Mouse (Mus musculus) CD8-positive naive resting alpha-beta T cell, adult 2 months (primary cell): ENCODE measurements around the gene Prlhr.

Experiments used
- DNase-seq, 2 experiments: peaks; one replicate each; pipeline ENCODE4 v3.0.0; 2022; ENCODE audit warnings: low read depth in 2 of 2, low spot score in 2 of 2

Prlhr gene

DNA sequence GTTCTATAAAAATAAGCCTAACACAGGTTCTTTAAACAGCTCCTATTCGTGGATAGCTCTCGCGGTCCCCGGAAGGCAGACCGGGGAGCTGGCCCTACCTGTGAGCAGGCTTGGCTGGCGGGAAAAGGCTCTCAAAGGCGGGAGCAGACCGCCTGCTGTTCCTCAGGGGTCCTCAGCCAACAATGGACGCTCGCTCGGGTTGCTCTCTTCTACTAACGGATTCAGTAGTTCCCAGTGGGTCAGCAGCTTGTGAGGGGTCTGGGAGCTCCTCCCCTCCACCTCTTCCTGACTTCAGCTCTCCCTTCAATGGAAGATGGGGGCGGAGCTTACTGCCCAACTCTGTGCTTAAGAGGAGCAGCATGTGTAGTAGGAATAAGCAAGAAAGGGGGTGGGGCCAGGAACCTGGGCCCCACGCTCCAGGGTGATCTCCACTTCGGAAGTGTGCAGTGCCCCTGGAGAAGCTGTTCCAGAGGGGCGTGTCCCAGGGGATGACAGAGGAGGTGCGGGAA lies at the start of gene Prlhr:
Prlhr (minus strand) TSS at position 51 of the 509 bp plus-strand sequence.
- no peak for DNase-seq

DNA sequence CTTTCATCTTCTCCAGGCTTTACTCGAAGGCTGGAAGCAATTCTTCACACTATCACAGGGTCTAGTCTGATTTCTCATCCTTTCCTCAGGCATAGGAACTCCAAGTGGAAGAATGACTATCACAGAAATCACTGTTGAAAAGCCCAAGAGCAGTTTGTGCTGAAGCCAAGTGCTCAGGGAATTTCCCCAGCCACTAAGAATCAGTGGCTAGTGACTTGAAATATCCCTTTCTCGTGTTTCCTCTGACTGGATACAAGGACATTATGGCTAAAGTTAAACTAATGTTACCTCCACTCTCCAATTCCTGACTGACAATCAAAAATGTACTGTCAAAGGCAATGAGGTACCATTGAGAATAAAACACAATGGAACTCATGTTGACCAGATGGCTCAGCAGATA lies 47.0 kb upstream of the Prlhr start:
- no peak for DNase-seq

DNA sequence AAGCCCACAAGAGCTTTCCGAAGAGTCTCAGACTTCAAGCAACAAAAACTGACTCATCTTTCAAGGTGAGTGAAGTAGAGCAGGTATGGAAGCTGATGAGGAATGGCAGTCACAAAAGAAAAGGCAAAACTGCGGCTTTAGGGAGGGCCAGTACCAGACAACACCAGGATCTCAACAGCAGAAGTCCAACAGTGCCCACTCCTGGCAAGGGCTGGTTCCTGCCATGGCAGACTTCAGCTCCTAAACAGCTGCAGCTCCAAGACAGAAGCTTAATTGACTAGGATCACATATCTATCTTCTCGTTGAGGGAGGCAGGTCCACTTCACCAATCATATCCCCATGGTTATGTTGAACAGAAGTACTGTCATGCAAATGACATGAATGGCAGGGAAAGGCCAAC lies 45.3 kb upstream of the Prlhr start:
- no peak for DNase-seq

DNA sequence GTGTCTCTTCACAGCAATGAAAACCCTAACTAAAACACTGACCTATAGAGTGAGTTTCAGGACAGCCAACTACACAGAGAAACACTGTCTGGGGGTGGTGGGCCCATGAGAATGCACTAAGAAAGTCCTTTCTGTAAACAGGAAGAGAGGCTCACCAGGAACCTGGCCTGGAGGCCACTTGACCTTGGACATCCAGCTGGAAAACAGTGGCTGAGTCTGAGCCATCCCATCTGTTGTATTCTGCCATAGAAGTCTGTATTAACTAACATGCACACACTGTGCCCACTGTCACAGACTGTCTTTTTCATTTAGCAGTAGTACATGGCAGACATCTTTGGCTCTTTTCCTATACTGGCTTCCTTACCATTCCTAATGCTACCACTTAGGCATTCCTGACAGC lies 32.1 kb upstream of the Prlhr start:
- DNase-seq = no peak

DNA sequence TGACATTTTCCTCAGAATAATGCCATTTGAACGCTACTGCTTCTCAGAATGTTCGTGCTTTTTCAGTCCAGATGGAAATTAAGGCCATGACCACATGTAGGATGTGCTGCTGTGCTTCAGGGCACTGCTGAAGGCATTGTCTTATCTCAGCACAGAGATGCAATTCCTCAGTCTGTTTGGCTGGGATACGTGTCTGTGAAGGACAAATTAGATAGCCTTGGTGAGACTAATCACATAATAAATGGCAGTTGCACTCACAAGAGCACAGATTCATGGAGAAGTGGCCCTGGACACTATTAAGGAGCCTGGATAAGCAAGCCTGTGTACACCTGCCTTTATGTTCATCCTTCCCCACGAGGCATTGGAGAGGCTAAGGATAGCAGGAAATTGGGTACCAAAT lies 29.1 kb upstream of the Prlhr start:
- no peak for DNase-seq

DNA sequence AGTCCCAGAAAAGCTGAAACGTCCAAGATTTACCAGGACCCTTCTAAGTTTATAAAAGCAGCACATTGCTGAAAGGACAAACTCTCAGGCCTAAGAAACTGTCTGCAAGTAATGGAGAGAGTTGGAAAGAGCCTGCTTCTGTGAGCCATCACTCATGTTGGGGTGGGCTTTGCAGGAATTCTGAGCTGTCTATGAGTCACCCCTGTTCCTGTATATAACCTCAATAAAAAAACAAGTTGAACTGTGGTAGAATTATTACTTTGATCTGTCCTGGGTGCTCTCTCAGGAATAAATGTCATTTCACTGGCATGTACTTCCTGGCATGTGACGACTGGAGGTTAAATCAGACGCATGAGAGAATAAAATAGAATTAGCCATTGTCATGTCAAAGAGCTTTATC lies 27.7 kb upstream of the Prlhr start:
- no peak for DNase-seq

DNA sequence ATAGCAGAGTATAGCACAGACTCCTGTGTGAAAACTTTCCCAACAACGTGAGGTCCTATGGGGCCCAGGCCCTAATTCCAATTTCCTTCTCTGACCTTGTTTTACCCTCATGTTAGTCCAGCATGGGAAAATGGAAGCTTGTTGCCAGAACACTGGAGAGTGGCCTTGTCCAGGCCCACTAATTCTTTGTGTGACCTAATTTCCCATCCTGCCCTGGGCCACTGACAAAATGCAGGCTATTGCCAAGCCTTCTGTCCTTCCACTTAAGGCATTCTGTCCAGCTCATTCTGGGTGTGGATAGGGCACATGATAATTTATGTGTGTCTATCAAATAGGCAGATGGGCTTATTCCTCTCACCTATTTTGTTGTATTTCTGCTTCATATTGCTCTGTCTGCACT lies 21.5 kb upstream of the Prlhr start:
- no peak for DNase-seq

DNA sequence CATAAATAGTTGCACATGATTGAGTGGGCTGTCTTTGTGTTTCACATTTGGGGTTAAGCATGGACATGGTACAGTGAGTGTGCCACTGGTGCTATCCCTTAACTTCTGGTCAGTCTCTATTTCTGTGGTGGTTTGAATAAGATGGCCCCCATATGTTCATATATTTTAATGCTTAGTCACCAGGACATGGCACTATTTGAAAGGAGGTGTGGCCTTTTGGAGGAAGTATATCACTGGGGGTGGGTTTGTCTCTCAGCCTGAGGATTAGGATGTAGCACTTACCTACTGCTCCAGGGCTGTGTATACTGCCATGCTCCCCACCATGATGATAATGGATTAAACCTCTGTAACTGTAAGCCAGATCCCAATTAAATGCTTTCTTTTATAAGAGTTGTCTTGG lies 17.2 kb upstream of the Prlhr start:
- DNase-seq = no peak

DNA sequence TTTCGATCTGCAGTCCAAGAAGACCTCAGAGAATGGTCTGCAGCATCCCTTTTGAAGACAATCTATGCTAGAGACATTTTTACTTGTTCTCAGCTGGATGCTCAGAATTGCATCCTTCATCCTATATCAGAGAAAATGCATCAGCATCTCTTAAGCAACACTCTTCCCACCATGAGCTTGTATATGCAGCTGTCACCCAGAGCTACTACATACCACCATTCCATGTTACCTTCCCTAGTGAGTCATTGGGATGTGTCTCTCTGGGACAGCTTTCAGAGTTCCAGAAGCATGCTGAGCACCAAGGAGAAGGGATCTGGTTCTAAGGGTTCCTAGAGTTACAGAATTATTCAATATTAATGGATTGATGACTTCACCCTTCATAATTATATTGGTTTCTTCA lies 10.8 kb upstream of the Prlhr start:
- no peak for DNase-seq

DNA sequence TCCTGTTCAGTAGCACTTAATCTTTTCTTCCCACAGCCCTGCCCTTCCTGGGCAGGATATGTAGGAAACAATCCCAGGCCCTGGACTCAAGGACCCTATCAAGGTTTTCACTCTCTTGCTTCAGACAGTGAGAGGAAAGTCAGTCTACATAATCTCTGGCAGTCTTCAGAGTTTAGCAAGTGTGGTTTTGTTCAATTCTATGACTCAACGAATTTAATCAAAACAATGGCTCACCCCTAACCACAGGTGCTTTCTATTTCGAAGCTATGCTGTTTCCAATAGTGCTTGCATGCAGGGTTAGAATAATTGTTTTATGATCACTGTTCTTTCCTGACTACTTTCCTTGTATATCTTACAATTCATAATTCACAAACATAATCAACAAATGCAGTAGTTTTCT lies 9.7 kb upstream of the Prlhr start:
- DNase-seq = no peak

DNA sequence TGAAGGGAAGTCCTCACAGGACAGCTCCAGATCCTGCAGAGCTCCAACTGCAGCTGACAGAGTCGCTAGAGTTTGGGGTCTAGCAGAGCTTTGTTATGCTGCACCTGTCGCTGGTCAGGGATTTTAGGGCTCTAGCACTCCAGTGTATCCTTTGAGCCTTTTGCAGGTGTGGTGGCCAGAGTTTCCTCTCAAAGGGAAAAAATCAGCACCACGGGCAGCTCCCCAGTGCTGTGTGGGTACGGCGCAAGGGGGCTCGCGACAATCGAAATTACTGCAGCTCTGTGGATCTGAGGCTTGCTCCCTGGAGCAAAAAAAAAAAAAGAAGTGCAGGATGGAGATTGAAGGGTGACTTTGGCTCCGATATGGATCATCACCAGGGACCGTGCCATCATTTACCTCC lies 742 bp upstream of the Prlhr start:
- DNase-seq = no peak

DNA sequence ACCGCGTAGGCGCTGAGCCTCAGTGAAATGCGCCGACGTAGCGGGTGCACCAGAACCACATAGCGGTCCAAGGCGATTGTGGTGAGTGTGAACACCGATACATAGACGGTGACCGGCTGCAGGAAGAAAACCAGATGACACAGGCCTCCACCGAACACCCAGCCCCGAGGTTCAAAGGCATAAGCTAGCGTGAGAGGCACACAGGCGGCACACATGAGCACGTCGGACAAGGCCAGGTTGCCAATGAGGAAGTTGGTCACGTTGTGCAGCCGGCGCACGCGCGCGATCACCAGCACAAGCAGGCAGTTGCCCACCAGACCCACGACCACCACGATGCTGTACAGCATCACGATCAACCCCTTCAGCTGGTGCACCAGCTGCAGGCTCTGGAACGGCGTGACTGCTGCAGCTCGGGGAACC lies 506 bp downstream of the Prlhr start:
- no peak for DNase-seq

DNA sequence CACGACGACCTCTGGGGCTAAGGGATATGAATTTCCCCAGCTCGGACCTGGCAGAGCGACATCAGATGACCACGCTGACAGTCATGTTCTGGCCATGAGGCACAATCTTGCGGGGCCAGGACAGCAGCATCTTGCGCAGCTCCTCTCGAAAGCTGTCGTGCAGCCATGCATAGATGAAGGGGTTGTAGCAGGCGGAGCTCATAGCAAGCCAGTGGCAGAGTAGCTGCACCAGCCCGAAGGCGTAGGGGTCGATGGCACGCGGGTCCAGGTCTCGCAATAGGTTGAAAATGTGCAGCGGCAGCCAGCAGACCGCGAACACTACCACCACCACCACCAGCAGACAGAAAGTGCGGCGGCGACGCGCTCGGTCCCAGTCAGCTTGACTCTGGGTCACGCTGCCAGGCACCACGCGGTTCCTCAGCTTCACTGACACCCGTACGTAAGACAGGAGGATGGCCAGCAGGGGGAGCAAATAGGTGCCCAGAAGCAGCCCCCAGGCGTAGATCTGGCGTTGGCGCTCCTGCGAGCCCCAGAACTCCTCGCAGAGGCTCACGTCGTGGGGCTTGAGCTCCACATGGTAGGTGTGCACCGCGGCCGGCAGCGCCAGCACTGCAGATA lies 1.0 kb downstream of the Prlhr start:
- peak; percentile 13 to 33 for DNase-seq

DNA sequence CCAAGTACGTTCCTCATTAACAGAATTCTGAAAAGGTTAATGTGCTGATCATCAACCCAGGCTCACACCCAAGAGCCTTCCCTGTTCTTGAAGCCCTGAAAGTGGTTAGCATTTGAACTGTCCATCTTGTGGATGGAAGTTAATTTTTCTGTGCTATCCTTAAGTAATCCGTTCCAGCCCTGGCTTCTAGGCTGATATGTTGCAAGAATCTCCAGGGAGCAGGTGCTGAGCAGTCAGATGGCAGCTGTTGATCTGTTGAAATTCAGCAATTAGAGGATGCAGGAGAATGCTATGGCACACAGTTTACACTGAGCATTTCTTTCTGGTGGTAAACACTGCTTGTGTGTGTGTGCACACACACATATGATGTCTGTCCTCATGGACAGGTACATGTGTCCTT lies 2.4 kb downstream of the Prlhr start:
- DNase-seq = no peak

DNA sequence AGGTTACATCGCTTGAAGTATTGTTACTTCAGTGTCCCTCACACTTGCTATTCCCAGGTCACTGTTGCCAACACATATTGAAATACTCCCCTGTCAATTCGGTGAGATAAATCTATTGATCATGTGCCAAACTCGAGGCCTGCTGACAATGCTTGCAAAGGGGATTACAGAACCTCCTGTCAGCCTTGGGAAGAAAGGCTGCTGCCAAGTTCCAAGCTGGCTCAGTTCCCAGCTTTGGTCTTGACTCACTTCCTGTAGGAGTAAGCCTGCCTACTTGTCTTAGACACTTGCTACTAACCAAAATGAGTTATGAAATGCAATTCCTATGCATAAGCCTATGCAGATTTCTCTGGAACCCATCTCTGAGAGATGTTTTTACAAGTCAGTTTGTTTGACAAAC lies 4.2 kb downstream of the Prlhr start:
- DNase-seq = no peak

DNA sequence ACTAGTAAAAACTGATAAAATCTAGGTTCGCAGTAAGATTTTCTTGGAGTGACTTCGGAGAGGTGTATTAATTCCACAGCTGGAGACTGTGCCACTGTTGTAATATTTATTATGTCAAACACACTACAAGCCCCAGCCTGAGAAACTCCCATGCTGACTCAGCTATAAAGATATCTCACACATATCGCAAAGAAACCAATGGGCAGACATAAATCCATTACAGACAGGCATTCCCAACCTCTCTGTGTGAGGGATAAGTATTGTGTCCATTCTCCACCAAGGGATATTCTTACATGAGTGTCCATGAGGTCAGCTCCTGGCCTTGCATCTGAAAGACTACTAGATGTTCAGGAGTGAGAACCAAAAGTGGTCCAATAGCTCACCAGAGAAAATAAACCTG lies 4.7 kb downstream of the Prlhr start:
- DNase-seq = no peak

DNA sequence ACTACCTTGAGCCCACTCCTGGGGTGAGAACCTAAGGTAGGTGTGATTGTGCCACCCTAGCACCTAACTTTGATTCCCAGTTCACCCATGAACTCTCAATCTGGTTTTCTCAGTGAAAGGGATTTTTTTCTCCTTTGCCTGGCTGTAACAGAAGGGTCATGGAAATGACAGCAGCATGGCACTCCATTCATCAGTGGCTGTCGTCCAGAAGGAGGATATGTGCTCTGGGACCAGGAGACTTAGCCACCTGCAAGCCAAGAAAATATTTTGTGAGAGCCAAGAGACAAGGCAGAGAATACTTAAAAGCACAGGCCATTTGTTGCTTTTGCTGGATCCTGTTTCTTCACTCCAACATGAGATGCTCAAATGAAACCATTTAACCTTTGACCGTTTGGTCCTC lies 6.6 kb downstream of the Prlhr start:
- no peak for DNase-seq

DNA sequence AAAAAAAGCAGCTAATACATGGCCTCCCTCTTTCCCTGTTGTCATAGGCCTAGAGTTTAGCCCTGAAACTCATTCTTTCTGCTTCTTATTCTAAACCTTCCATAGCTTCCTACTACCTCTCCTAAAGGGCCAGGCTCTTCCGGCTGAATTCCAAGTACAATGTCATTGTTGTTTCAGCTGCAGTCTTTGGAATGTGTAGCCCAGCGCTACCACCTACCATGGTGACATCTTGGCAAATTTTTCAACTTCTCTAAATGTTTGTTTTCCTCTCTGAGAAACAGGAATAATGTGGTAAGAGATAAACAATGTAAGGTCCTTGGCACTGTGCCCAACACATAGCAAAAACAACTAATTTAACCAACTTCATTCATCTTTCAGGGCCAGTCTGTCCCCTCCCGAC lies 8.4 kb downstream of the Prlhr start:
- no peak for DNase-seq

DNA sequence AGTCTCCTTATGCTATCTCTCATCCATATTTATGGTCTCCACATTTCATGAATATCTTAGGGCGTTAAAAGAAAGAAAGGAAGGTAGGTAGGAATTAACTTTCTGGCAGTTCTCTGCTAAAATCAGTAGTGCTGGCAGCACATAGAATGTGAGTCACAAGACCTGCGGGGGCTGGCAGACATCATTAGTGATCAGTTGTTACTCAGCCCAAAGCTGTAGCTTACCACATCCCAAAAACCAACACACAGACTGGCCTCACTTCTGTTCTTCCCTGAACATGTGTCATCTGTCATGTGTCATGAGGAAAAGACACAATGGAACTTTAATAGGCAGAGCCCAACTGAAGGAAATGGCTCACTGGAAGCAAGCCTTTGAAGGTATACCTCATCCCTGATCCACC lies 9.0 kb downstream of the Prlhr start:
- no peak for DNase-seq

DNA sequence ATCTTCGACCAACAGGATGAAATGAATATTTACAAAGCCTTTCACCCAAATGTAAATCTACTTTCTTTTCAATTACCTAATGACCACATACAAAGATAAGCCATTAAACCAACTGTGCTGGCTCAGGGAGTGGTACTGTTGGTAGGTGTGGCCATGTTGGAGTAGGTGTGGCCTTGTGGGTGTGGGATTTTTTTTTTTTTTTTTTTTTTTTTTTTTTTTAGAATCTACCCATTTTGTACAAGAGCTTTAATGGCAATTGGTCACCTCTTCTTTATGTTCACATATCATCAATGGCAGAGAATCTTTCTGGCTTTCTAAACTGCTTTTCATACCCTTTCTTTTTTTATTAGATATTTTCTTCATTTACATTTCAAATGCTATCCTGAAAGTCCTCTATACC lies 12.3 kb downstream of the Prlhr start:
- no peak for DNase-seq

DNA sequence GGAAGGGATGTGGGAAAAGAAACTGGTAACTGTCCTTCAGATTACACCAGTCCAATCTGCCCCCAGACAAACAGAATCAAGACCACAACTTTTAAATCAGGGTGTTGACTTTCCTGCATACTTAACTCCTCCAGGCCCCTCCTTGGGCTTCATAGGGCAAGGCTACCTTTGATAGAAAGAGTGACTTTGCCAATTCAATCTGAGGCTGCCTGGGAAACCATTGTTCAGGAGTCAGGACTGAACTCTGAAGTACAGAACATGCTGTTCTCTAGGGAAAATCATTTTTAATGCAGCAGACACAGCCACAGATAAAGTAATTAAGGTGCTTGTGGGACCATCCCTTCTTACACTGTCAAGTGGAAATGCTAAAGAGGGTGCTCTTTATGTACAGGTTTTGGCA lies 27.6 kb downstream of the Prlhr start:
- no peak for DNase-seq

DNA sequence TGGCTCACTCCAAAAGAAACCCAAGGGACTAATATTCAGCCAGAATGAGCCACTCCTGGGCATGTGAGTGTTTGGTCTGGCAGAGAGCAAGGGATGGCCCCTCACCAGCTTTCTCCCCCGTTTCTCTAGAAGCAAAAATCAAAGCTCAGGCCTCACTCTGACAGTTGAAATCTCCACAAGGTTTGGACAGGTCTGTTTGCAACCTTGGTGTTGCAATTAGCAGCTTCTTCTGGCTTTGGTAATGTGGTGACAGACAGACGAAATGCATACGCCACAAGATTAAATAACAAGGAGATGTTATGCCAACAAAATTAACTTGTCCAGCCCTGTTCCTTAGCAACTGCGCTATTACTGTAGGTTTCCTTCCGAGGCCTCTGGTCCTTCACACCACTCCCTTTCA lies 28.0 kb downstream of the Prlhr start:
- DNase-seq = no peak

DNA sequence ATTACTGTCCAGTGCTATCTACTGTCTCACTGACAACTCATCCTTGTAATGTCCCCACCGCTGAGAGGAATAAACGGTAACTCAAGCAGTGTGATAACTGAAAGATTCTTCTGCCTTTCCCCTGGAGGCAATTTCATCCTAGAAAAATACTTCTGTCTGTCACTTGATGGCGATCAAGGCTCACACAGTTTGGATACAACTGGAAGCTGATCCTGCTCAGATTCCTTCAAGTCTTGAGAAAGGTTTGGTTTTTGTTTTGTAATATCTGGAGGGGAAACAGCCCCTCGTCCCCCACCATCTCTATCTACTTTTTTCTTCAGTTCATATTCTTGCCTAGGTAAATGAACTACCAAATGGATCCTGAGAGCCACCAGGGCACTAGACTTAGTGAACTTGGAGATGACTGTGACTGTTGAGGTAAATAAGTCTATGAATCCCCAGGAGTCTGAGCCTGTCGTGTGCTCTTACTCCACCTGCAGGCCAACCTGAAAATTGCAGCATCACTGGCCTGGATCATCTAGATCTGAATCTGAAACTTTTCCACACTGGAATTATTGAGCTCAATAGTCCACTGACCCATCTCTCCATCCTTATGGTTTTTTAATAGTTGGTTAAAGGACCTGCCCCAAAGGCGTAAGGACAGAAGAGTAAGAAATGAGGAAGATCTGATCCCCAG lies 30.4 kb downstream of the Prlhr start:
- DNase-seq = no peak
